Mouse (Mus musculus) central nervous system, embryonic 11.5 days (tissue): ENCODE results near the gene Heatr5a. TPM values are rescaled to one million over a fixed set of nuclear protein-coding genes. Genes with fewer than 3 reads are reported as not detected.

Experiments
- polyA plus RNA-seq: library from polyadenylated mRNA; depleted of rRNA; stranded (reverse); fragments of >200 nt; gene quantifications from 2 replicates; pipeline ENCODE4 v1.2.3, GENCODE M21; 2012; rRNA removed

Heatr5a gene
- polyA plus RNA-seq = 13.1 and 17.5 TPM in 2 replicates

GRCm38 (mm10) chr12:51971070-51971664, at the start of gene Heatr5a:
Heatr5a (minus strand) TSS chr12:51971321.

DNA sequence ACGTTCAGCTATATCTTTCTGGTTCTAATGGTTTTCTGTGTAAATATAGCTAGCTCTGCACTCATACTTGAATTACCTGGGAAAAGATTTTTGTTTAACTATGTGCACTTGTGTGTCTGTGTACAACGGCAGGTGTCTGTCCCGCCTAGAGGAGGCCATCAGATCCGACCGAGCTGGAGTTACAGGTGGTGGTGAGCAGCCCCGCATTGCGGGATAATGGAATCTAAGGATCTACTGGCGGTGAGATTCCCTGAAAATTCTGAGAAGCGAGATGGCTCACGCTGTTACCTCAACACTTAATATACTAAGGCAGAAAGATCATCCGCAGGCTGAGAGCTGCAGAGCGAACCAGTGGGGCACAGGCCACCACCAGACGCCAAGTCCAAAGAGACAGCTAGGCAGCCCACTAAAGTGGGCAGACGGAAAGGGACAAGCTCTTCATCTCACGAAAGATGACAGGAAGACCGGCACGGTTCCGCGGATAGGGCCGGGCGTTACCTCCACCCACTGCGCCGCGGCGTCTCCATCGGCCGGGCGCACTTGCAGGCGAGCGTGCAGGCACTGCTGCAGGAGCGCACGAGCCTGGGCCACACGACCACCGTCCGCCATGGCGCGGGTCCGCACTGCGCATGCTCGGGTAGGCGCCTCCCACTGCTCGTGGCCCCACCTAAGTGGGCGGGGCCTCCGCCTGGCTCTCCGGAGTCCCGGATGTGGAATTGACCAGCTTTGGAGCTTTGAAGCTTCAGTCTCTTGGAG, 34.9 kb upstream of the Heatr5a start, which contains the start of gene Dtd2:
Dtd2 (minus strand) TSS at position 625 of the 756 bp plus-strand sequence.

DNA sequence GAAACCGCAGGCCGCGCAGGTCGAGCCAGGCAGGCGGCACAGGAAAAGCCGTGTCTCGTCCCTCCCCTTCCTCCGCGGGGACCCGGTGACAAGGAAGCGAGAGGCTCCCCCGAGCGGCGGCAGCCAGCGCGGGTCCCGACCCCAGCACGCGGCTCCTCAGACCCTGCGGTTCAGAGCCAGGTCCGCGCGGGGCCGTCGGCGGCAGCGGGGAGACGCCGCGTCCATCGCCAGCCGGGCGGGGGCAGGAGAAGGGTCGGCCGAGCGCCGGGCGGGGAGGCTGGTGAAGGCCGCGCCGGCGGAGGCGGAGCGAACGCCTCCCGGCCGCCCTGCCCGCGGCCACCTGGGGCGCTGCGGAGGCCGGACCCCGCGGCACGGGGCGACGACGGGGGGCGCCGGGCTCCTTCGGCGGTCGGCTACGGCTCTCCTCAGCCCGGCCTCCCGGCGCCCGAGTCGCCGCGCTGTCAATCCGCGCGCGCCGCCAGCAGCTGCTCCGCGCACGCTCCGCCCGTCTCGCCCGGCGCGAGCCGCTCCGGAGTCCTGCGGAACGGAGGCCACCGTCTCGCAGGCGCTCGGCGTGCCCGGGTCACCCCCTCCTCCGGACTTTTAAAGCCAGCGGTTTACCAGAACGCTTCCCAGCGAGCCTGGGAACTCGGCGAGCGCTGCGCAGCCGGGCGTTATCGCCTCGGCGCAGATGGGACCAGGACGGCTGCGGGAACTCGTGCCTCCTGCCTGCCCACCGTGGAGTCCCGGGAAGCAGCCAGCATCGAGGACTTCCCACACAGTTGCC, 141.6 kb downstream of the Heatr5a start, which contains the start of gene Hectd1:
Hectd1 (minus strand) TSS at position 247 of the 787 bp plus-strand sequence.

Other genes with a start within 250 kb of the Heatr5a start
- 35.6 and 40.1 TPM in 2 replicates for gene Hectd1, start 141.8 kb downstream of the Heatr5a start, polyA plus RNA-seq
- gene Dtd2, start 35.2 kb upstream of the Heatr5a start, polyA plus RNA-seq = 13.4 and 18.4 TPM in 2 replicates
- not detected in 2 replicates for gene Gpr33, start 56.7 kb upstream of the Heatr5a start, polyA plus RNA-seq
- gene Nubpl, start 126.4 kb upstream of the Heatr5a start, polyA plus RNA-seq = 5.7 and 7.1 TPM in 2 replicates